Mouse (Mus musculus) cerebellum, adult 11-12 months (tissue): ENCODE measurements around the gene Spen.
A peak's percentile ranks its signal among the peaks of the same experiment; 100 is the strongest.

Source experiments
- DNase-seq: peaks from one replicate; pipeline ENCODE4 v3.0.0; 2022

The Spen gene

GRCm38 (mm10) chr4:141471491-141471890 is 66.9 kb downstream of the Spen start:
- DNase-seq, result peak; percentile 41

GRCm38 (mm10) chr4:141469343-141469742 is 69.1 kb downstream of the Spen start:
- DNase-seq, result peak; percentile 29

GRCm38 (mm10) chr4:141468576-141468975 is 69.8 kb downstream of the Spen start:
- DNase-seq, result peak; percentile 76

GRCm38 (mm10) chr4:141467581-141467927 is 70.8 kb downstream of the Spen start:
- DNase-seq, result no peak

- peak; percentile 44 for DNase-seq
These were observed 71.4 kb downstream of the Spen start for GRCm38 (mm10) chr4:141466844-141467580.

- DNase-seq, result no peak
These were observed 72.1 kb downstream of the Spen start for GRCm38 (mm10) chr4:141466289-141466795.

- DNase-seq, result peak; percentile 34
These were observed 72.7 kb downstream of the Spen start for GRCm38 (mm10) chr4:141465512-141466288.

- no peak for DNase-seq
These were observed 73.7 kb downstream of the Spen start for GRCm38 (mm10) chr4:141464722-141465121.

- no peak for DNase-seq
These were observed 74.9 kb downstream of the Spen start for GRCm38 (mm10) chr4:141463472-141463871.

- DNase-seq, result no peak
These were observed 76.8 kb downstream of the Spen start for GRCm38 (mm10) chr4:141461576-141461975.

GRCm38 (mm10) chr4:141461088-141461487 is 77.3 kb downstream of the Spen start:
- DNase-seq, result no peak

- no peak for DNase-seq
These were observed 77.9 kb downstream of the Spen start for GRCm38 (mm10) chr4:141460481-141460880.

GRCm38 (mm10) chr4:141459766-141460165 is 78.6 kb downstream of the Spen start:
- DNase-seq, result no peak

GRCm38 (mm10) chr4:141458888-141459287 is 79.5 kb downstream of the Spen start:
- DNase-seq, result no peak

- no peak for DNase-seq
These were observed 80.2 kb downstream of the Spen start for GRCm38 (mm10) chr4:141458236-141458635.

- DNase-seq, result no peak
These were observed 82.0 kb downstream of the Spen start for GRCm38 (mm10) chr4:141456193-141456938.

- no peak for DNase-seq
These were observed 82.9 kb downstream of the Spen start for GRCm38 (mm10) chr4:141455526-141455925.

- no peak for DNase-seq
These were observed 83.6 kb downstream of the Spen start for GRCm38 (mm10) chr4:141454581-141455350.

GRCm38 (mm10) chr4:141451916-141452450 is 86.4 kb downstream of the Spen start:
- no peak for DNase-seq

- DNase-seq, result no peak
These were observed 87.1 kb downstream of the Spen start for GRCm38 (mm10) chr4:141451251-141451650.

- no peak for DNase-seq
These were observed 92.2 kb downstream of the Spen start for GRCm38 (mm10) chr4:141446211-141446610.

- no peak for DNase-seq
These were observed 93.1 kb downstream of the Spen start for GRCm38 (mm10) chr4:141445328-141445720.
